Mouse (Mus musculus) ES-Bruce4 (cell line): ENCODE results near the gene Efcab12.

Experiments used
- CTCF ChIP-seq: IDR thresholded peaks from one replicate; pipeline ENCODE4 v1.8.1; 2011; ENCODE audit warnings: low read depth, low read length
- EP300 ChIP-seq: IDR thresholded peaks from 2 replicates; pipeline ENCODE4 v1.6.1; 2011; ENCODE audit warnings: low read depth, low read length; ENCODE audit not compliant: insufficient read depth
- POLR2A ChIP-seq: IDR thresholded peaks from one replicate; pipeline ENCODE4 v1.8.1; 2011; ENCODE audit warnings: low read length; ENCODE audit not compliant: insufficient read depth

DNA sequence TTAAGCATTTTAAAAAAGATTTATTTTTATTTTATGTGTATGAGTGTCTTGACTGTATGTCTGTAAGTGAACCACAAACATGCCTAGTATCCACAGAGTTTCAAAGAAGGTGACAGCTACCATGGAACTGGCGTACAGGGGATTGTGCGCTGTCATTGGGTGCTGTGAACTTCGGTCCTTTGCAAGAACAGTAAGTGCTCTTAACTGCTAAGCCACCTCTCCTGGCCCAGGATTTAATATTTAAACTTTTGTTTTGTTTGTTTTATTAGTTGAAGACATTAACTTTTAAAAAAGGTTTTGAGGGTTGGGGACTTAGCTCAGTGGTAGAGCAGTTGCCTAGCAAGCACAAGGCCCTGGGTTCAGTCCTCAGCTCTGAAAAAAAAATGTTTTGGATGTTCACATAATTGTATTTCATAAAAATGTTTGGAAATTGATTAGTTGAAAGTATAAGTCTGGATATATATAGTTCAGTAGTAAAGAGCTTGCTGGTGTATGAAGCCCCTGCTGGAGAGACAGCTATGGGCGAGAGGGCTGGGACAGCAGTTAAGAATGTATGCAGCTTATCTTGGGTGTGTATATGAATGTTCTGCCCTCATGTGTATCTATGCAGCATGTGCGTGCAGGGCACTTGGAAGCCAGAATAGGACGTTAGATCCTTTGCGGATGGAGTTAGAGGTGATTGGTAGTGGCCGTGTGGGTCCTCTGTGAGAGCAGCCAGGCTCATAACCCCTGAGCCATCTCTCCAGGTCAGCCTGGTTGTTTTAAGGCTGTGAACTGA lies 16.8 kb downstream of the Efcab12 start:
- no peak for TF ChIP-seq CTCF
- TF ChIP-seq POLR2A: no peak
- TF ChIP-seq EP300: no peak
